Mouse (Mus musculus) hindbrain, embryonic 14.5 days (tissue): ENCODE measurements around the gene Lrp4. TPM values are rescaled to one million over a fixed set of nuclear protein-coding genes. Genes with fewer than 3 reads are reported as not detected.
A peak's percentile ranks its signal among the peaks of the same experiment; 100 is the strongest.

Experiments used
- ATAC-seq: fragments of 200-750 bp; cut with Nextera tagmentation; 2 replicates; pipeline ENCODE4 v1.8.0; 2017; ENCODE audit warnings: moderate number of reproducible peaks, mild to moderate bottlenecking, moderate TSS enrichment, moderate library complexity; ENCODE audit not compliant: low FRiP score
- DNase-seq: peaks from one replicate; pipeline ENCODE4 v3.0.0-alpha.2; 2015; ENCODE audit warnings: low spot score
- H3K27ac ChIP-seq: fragments of 300-500 bp; sonication (generic); 2 replicates; pipeline ENCODE4 v1.5.1; 2014; ENCODE audit warnings: mild to moderate bottlenecking, moderate library complexity
- H3K27me3 ChIP-seq: fragments of 300-500 bp; sonication (generic); 2 replicates; pipeline ENCODE4 v1.6.1; 2014; ENCODE audit warnings: mild to moderate bottlenecking, low read length, mixed read lengths; ENCODE audit not compliant: control insufficient read depth, insufficient read depth
- H3K36me3 ChIP-seq: fragments of 300-500 bp; sonication (generic); replicated peaks from 2 replicates; pipeline ENCODE4 v1.6.1; 2014; ENCODE audit not compliant: control insufficient read depth, insufficient read depth
- H3K4me1 ChIP-seq: fragments of 300-500 bp; sonication (generic); replicated peaks from 2 replicates; pipeline ENCODE4 v1.6.1; 2014; ENCODE audit warnings: antibody characterized with exemption, low read length, mixed read lengths; ENCODE audit not compliant: control insufficient read depth, insufficient read depth
- H3K4me2 ChIP-seq: fragments of 300-500 bp; sonication (generic); replicated peaks from 2 replicates; pipeline ENCODE4 v1.6.1; 2014; ENCODE audit warnings: mild to moderate bottlenecking, moderate library complexity
- H3K4me3 ChIP-seq: fragments of 300-500 bp; sonication (generic); replicated peaks from 2 replicates; pipeline ENCODE4 v1.5.1; 2014; ENCODE audit warnings: mild to moderate bottlenecking, low read length
- H3K9ac ChIP-seq: fragments of 300-500 bp; sonication (generic); 2 replicates; pipeline ENCODE4 v1.6.1; 2014
- H3K9me3 ChIP-seq: fragments of 300-500 bp; sonication (generic); 2 replicates; pipeline ENCODE4 v1.6.1; 2016; ENCODE audit warnings: low read length; ENCODE audit not compliant: control insufficient read depth
- WGBS: fragments of 180-500 bp; shearing (Covaris S2); extraction: QIAGEN DNeasy Blood & Tissue Kit; methylation state at CpG from one replicate; pipeline ENCODE4 v1.1.7; 2014; 5-methylcytosine and 5-hydroxymethylcytosine counted together
- polyA plus RNA-seq: library from polyadenylated mRNA; unstranded; fragments of >200 nt; fragmentation: Nextera tagmentation; extraction: Ambion mirVana; gene quantifications from 2 replicates; pipeline ENCODE4 v1.2.1, GENCODE M21; 2014

Gene Lrp4
- polyA plus RNA-seq, 1 experiment from 2014 or later: 4.5 TPM

GRCm38 (mm10) chr2:91444286-91444892 is 12.9 kb upstream of the Lrp4 start, which contains the start of gene 1110051M20Rik:
Gene 1110051M20Rik (minus strand): TSS chr2:91444704.
- H3K4me1 ChIP-seq: peaks cover 11% of the 10 kb centered on the region
- H3K36me3 ChIP-seq: no peaks in the 10 kb centered on the region
- H3K4me2 ChIP-seq: peak within 1 kb of the TSS; percentile 58
- no peaks in the 10 kb centered on the region for H3K9me3 ChIP-seq
- no peaks in the 10 kb centered on the region for H3K27me3 ChIP-seq
- H3K4me3 ChIP-seq: peak within 1 kb of the TSS; percentile 60
- H3K9ac ChIP-seq: peak within 1 kb of the TSS; percentile 67
- ATAC-seq (peak; percentile 96), DNase-seq (peak; percentile 97)
- peak within 1 kb of the TSS; percentile 39; the same call in 1 of the 2 replicates for H3K27ac ChIP-seq
- under 1% methylated on average over 19 of the region's 19 CpGs for WGBS

DNA sequence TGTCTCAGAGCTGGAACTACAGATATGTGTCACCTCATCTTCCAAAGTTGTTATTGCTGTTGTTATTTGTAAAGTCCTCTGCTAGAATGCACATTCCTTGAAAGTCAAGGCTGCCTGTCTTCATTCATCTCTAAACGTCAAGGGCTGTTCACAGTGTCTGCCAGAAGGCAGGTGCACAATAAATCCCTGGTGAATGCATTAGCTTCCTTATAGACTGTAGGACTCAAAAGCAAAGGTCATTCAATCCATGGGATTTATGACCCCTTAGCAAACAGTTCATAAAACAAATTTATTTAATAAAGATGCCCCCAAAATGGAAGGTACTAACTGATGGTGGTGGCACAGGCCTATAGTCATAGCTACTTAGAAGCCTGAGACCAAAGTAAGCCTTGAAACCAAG is 7.6 kb upstream of the Lrp4 start:
- Histone ChIP-seq H3K4me3 (no peak overlapping the region), H3K4me2 (no peak overlapping the region), H3K9me3 (no peaks in the 10 kb centered on the region), H3K36me3 (no peaks in the 10 kb centered on the region), H3K4me1 (no peaks in the 10 kb centered on the region), H3K9ac (no peak overlapping the region), H3K27ac (no peak overlapping the region), H3K27me3 (no peaks in the 10 kb centered on the region)
- WGBS: 58% methylated on average over 1 of the region's 1 CpGs
- no peak for ATAC-seq
- no peak for DNase-seq

DNA sequence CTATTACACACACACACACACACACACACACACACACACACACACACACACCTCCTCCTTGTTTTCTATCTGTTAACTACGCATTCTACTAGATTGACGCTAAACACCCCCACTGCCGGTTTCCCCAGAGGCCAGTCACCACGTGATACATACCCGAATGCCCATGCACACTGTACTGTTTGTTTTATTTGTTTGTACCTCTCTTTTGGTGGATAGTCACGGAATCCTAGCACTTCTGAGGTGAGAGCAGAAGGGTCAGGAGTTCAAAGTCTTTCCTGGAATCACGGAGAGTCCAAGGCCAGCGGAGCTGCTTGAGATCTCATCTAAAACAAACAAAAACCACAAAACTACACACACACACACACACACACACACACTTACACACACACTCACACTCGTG is 7.0 kb upstream of the Lrp4 start:
- H3K36me3 ChIP-seq: no peaks in the 10 kb centered on the region
- no peaks in the 10 kb centered on the region for H3K27me3 ChIP-seq
- no peaks in the 10 kb centered on the region for H3K4me1 ChIP-seq
- no peaks in the 10 kb centered on the region for H3K9me3 ChIP-seq
- H3K27ac ChIP-seq: no peak overlapping the region
- H3K9ac ChIP-seq: no peak overlapping the region
- no peak for DNase-seq
- 72% methylated on average over 9 of the region's 9 CpGs for WGBS
- no peak for ATAC-seq
- no peak overlapping the region for H3K4me3 ChIP-seq
- H3K4me2 ChIP-seq: no peak overlapping the region

DNA sequence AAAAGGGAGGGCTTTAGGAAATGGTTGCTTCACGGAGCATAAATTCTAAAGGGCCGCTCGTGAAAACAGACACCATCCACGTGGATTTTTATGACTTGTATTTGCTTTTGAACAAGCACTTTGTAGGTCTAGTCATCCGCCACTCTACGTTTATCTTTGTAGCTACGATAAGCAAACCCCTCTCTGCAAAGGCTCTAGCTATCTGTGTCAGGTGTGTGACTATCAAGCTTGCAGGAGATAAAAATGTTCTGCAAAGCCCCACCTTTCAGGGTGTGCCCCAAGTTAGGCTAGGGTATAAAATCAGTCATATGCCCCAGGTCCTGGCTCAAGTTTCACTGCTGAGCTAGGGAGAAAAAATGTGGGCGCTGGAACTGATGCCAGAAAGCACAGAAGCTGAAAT is 4.7 kb upstream of the Lrp4 start:
- no peak overlapping the region for H3K4me2 ChIP-seq
- no peak for ATAC-seq

GRCm38 (mm10) chr2:91453231-91454075 is 3.9 kb upstream of the Lrp4 start:
- Histone ChIP-seq H3K27me3 (0 out of 2 replicates have a peak, but pooled peaks cover 8% of the 10 kb centered on the region), H3K9me3 (no peaks in the 10 kb centered on the region), H3K4me2 (no peak overlapping the region), H3K4me1 (peaks cover 7% of the 10 kb centered on the region), H3K36me3 (no peaks in the 10 kb centered on the region), H3K4me3 (no peak overlapping the region), H3K27ac (no peak overlapping the region), H3K9ac (no peak overlapping the region)
- ATAC-seq: no peak
- no peak for DNase-seq
- WGBS: 81% methylated on average over 9 of the region's 9 CpGs

More for the DNA sequence above, 4.7 kb upstream of the Lrp4 start:
- 64% methylated on average over 8 of the region's 8 CpGs for WGBS
- H3K9ac ChIP-seq: no peak overlapping the region
- DNase-seq: no peak
- H3K4me1 ChIP-seq: peaks cover 3% of the 10 kb centered on the region; the same call in 1 of the 2 replicates
- no peaks in the 10 kb centered on the region for H3K36me3 ChIP-seq
- 0 out of 2 replicates have a peak, but pooled peaks cover under 1% of the 10 kb centered on the region for H3K27me3 ChIP-seq
- H3K4me3 ChIP-seq: no peak overlapping the region
- H3K27ac ChIP-seq: no peak overlapping the region
- H3K9me3 ChIP-seq: no peaks in the 10 kb centered on the region

DNA sequence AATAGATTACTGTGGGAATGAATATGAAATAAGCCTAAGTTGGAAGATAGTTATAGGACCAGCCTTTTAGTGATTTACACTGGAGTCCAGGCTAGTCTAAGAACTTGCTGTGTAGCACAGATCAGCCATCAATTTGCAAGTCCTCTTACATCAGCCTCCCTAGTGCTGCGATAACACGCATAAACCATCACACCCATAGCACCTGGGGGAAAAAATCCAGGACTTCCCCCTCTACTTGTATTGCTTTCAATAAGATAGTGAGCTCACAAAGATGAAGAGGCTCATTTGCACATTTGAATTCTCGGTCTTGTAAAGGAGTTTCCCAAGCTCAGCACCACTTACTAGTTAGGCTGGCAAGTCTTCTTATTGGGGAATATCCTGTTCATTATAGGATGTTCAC is 2.9 kb upstream of the Lrp4 start:
- 84% methylated on average over 3 of the region's 3 CpGs for whole genome bisulfite sequencing

GRCm38 (mm10) chr2:91455826-91456225 is 1.5 kb upstream of the Lrp4 start:
- H3K9ac ChIP-seq: no peak overlapping the region
- no peak overlapping the region for H3K4me3 ChIP-seq
- no peak overlapping the region for H3K4me2 ChIP-seq
- no peak overlapping the region for H3K27ac ChIP-seq
- H3K9me3 ChIP-seq: no peaks in the 10 kb centered on the region
- H3K4me1 ChIP-seq: peaks cover 20% of the 10 kb centered on the region
- H3K27me3 ChIP-seq: peaks cover 19% of the 10 kb centered on the region; the same call in 1 of the 2 replicates
- 7% methylated on average over 4 of the region's 4 CpGs for WGBS
- no peaks in the 10 kb centered on the region for H3K36me3 ChIP-seq
- peak; percentile 75 for DNase-seq
- no peak for ATAC-seq

More for the DNA sequence above, 2.9 kb upstream of the Lrp4 start:
- no peaks in the 10 kb centered on the region for H3K9me3 ChIP-seq
- no peaks in the 10 kb centered on the region for H3K36me3 ChIP-seq
- 0 out of 2 replicates have a peak, but pooled peaks cover 11% of the 10 kb centered on the region for H3K27me3 ChIP-seq
- H3K4me2 ChIP-seq: no peak overlapping the region
- no peak for DNase-seq
- H3K4me1 ChIP-seq: peaks cover 17% of the 10 kb centered on the region
- no peak overlapping the region for H3K27ac ChIP-seq
- no peak for ATAC-seq
- H3K4me3 ChIP-seq: no peak overlapping the region
- no peak overlapping the region for H3K9ac ChIP-seq

GRCm38 (mm10) chr2:91456491-91457100 is 715 bp upstream of the Lrp4 start:
- Histone ChIP-seq H3K9ac (no peak overlapping the region; the same call in 1 of the 2 replicates), H3K9me3 (no peaks in the 10 kb centered on the region), H3K4me3 (peak overlapping the region; percentile 66; the same call in 1 of the 2 replicates), H3K4me1 (peaks cover 25% of the 10 kb centered on the region), H3K27me3 (peaks cover 19% of the 10 kb centered on the region; the same call in 1 of the 2 replicates), H3K4me2 (peak overlapping the region; percentile 99), H3K27ac (no peak overlapping the region; the same call in 1 of the 2 replicates), H3K36me3 (no peaks in the 10 kb centered on the region)
- 46% methylated on average over 9 of the region's 9 CpGs for WGBS
- ATAC-seq (no peak; the same call in 1 of the 2 replicates), DNase-seq (no peak)
